Mouse (Mus musculus): Measurements from ENCODE around the gene Lman2l. TPM values are rescaled to one million over a fixed set of nuclear protein-coding genes. Genes with fewer than 3 reads are reported as not detected.

Lman2l gene
- polyA plus RNA-seq (2016; fragmentation: Nextera tagmentation; extraction: Ambion mirVana), result 73.8 and 74.5 TPM in 2 replicates

- Histone ChIP-seq H3K9ac (replicated peaks) (peak within 1 kb of the TSS; percentile 71), H3K27me3 (no peaks in the 10 kb centered on the region), H3K27ac (replicated peaks) (peak within 1 kb of the TSS; percentile 84), H3K4me3 (peak within 1 kb of the TSS; percentile 81), H3K4me2 (replicated peaks) (peak within 1 kb of the TSS; percentile 76), H3K9me3 (no peaks in the 10 kb centered on the region), H3K36me3 (peaks cover 20% of the 10 kb centered on the region), H3K4me1 (peaks cover 8% of the 10 kb centered on the region; the same call in 1 of the 2 replicates)
- under 1% methylated on average over 57 of the region's 57 CpGs for WGBS
- peak; percentile 99 for ATAC-seq (ENCODE audit: low FRiP score, low read depth)
Measured at GRCm38 (mm10) chr1:36444471-36445464, at the start of gene Lman2l. TSS of gene Lman2l (minus strand) at chr1:36445271.

DNA sequence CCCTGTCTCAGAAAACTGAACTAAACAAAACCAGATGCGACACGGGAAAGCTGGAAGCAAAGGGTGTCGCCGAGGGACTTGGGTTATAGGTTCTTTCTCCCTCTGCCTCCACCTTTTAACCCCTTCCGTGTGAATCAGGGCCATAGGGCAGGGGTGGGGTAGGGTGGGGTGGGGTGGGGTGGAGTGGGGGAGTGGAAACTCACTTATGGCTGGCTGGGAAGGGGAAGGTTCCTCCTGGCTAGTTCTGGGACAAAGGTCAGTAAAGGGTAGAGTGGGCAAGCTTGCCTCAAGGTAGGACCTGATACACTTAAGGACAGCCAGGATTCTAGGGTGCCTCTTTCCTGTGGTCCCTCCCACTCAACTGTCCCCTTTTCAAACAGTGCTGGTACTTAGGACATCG, 48.2 kb upstream of the Lman2l start:
- H3K27me3 ChIP-seq, result no peaks in the 10 kb centered on the region
- no peaks in the 10 kb centered on the region; the same call in 1 of the 2 replicates for H3K36me3 ChIP-seq
- no peak overlapping the region for H3K4me3 ChIP-seq
- H3K27ac ChIP-seq (replicated peaks), result no peak overlapping the region
- no peak for ATAC-seq (ENCODE audit: low FRiP score, low read depth)
- WGBS, result 79% methylated on average over 6 of the region's 6 CpGs
- no peaks in the 10 kb centered on the region for H3K4me1 ChIP-seq
- H3K9me3 ChIP-seq, result no peaks in the 10 kb centered on the region
- no peak overlapping the region for H3K4me2 ChIP-seq (replicated peaks)
- no peak overlapping the region for H3K9ac ChIP-seq (replicated peaks)

DNA sequence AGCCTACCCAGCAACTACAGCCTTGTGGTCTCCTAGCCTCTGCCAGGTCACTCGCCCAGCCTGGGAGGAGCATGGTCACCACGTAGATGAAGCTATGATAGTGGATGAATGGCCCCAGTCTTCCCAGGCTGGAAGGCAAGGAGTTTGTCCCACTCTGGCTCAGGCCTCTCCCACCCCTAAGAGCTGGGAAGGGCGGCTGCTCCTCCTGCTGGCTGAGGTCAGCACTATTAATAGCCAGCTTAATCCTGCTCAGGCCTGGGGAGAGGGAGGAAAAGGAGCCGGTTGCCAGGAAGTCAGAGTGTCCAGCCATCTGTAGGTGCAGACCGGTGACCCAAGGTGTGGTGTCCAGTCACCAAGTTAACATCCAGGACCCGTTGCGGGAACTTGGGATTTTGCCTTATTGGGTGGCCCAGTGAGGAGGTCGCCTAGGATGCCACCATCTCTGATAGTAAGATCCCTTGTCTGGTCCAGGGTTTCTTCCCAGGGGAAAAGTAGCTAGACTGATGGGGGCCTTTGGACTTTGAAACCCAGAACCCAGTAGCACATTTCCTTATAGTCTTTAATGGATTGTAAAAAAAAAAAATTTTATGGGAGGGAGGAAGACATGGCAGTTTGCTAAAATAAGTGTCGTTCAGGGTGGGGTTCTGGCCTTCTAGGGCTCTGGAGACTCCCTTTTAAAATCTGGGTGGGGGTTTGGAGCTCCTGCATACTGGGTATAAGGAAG, 47.5 kb upstream of the Lman2l start:
- Histone ChIP-seq H3K36me3 (no peaks in the 10 kb centered on the region), H3K4me3 (no peak overlapping the region), H3K27me3 (no peaks in the 10 kb centered on the region), H3K27ac (replicated peaks) (no peak overlapping the region), H3K9ac (replicated peaks) (no peak overlapping the region), H3K4me2 (replicated peaks) (no peak overlapping the region), H3K4me1 (no peaks in the 10 kb centered on the region), H3K9me3 (no peaks in the 10 kb centered on the region)
- WGBS, result 50% methylated on average over 9 of the region's 9 CpGs
- ATAC-seq (ENCODE audit: low FRiP score, low read depth), result 0 out of 2 replicates have a peak, but pooled peaks have one; percentile 44

DNA sequence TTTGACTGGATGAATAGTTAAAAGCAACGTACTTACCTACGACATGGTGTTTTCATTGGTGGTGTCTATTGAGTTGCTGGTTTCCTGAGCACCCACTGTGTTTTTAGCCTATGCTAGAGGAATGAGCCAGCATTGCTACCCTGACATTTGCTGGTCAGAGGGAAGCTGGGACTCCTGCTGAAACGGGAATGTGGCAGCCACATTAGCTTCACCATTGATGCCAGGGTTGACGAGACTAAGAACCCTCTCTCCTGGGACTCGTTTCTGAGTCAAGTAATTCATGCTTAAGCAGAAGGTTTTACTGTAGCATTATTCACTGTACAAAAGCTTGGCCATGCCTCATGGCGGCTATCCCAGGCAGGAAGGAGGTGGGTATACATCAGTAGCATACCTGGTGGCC, 44.6 kb upstream of the Lman2l start:
- no peaks in the 10 kb centered on the region for H3K36me3 ChIP-seq
- no peaks in the 10 kb centered on the region for H3K27me3 ChIP-seq
- no peaks in the 10 kb centered on the region for H3K9me3 ChIP-seq
- H3K4me3 ChIP-seq, result no peak overlapping the region
- H3K4me1 ChIP-seq, result no peaks in the 10 kb centered on the region
- no peak overlapping the region for H3K9ac ChIP-seq (replicated peaks)
- WGBS, result 72% methylated on average over 6 of the region's 6 CpGs
- no peak overlapping the region for H3K27ac ChIP-seq (replicated peaks)
- H3K4me2 ChIP-seq (replicated peaks), result no peak overlapping the region
- no peak for ATAC-seq (ENCODE audit: low FRiP score, low read depth)

DNA sequence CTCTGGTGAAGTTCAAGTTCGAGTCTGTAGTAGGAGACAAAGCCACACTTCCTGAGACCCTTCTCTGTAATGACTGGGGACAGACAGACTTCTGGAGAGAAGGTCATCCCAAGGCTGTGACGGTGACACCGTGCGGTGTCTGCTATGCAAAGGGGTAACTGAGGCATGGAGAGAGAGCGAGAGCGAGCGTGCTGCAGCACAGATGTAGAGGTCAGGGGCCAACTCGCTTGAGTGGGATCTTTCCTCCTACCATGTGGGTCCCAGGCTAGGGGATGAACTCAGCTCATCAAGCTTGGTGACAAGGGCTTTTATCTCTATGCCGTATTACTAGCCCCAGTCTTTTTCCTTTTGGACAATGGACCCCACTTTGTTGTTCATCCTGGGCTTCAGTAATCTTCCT, 42.0 kb upstream of the Lman2l start:
- no peak overlapping the region for H3K27ac ChIP-seq (replicated peaks)
- no peaks in the 10 kb centered on the region for H3K27me3 ChIP-seq
- no peak overlapping the region for H3K9ac ChIP-seq (replicated peaks)
- no peak overlapping the region for H3K4me2 ChIP-seq (replicated peaks)
- no peak for ATAC-seq (ENCODE audit: low FRiP score, low read depth)
- no peaks in the 10 kb centered on the region for H3K36me3 ChIP-seq
- WGBS, result 53% methylated on average over 9 of the region's 9 CpGs
- no peaks in the 10 kb centered on the region for H3K9me3 ChIP-seq
- no peak overlapping the region for H3K4me3 ChIP-seq
- H3K4me1 ChIP-seq, result no peaks in the 10 kb centered on the region

GRCm38 (mm10) chr1:36485080-36485479, 40.0 kb upstream of the Lman2l start:
- 90% methylated on average over 7 of the region's 7 CpGs for WGBS
- no peaks in the 10 kb centered on the region for H3K27me3 ChIP-seq
- no peak for ATAC-seq (ENCODE audit: low FRiP score, low read depth)

DNA sequence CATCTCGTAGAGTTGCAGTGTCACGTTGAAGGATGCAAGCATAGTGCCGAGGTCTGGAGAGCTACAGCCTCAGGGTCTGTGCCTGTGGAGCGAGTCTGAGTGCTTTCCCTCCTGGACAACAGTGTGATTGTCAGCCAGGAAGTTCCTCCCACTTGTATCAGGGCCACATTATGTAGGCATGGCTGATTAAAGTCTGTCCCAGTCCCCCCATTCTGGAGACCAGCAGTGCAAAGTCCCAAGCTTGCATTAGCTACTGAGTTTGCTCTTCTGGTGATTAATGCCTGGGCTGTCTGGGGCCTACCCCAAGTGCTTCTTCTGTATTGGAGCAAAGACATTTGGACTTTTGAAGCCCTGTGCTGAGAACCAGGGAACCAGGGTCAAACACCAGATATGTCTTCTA, 38.8 kb upstream of the Lman2l start:
- no peak overlapping the region for H3K9ac ChIP-seq (replicated peaks)
- 78% methylated on average over 4 of the region's 4 CpGs for WGBS
- no peak overlapping the region for H3K4me3 ChIP-seq
- no peak overlapping the region for H3K27ac ChIP-seq (replicated peaks)
- no peak for ATAC-seq (ENCODE audit: low FRiP score, low read depth)
- H3K36me3 ChIP-seq, result no peaks in the 10 kb centered on the region
- no peak overlapping the region for H3K4me2 ChIP-seq (replicated peaks)
- H3K4me1 ChIP-seq, result no peaks in the 10 kb centered on the region
- no peaks in the 10 kb centered on the region for H3K27me3 ChIP-seq
- no peaks in the 10 kb centered on the region for H3K9me3 ChIP-seq

More at GRCm38 (mm10) chr1:36485080-36485479, 40.0 kb upstream of the Lman2l start:
- Histone ChIP-seq H3K4me1 (no peaks in the 10 kb centered on the region), H3K36me3 (no peaks in the 10 kb centered on the region), H3K27ac (replicated peaks) (no peak overlapping the region), H3K4me3 (no peak overlapping the region), H3K9ac (replicated peaks) (no peak overlapping the region), H3K9me3 (no peaks in the 10 kb centered on the region), H3K4me2 (replicated peaks) (no peak overlapping the region)

GRCm38 (mm10) chr1:36479903-36480899, 35.1 kb upstream of the Lman2l start:
- WGBS, result 90% methylated on average over 12 of the region's 12 CpGs
- H3K9me3 ChIP-seq, result no peaks in the 10 kb centered on the region

GRCm38 (mm10) chr1:36478343-36478795, 33.3 kb upstream of the Lman2l start:
- Histone ChIP-seq H3K4me2 (replicated peaks) (no peak overlapping the region), H3K4me3 (no peak overlapping the region), H3K4me1 (peaks cover 34% of the 10 kb centered on the region), H3K27ac (replicated peaks) (no peak overlapping the region; the same call in 1 of the 2 replicates), H3K36me3 (no peaks in the 10 kb centered on the region), H3K9ac (replicated peaks) (no peak overlapping the region), H3K27me3 (no peaks in the 10 kb centered on the region), H3K9me3 (no peaks in the 10 kb centered on the region)
- WGBS, result 67% methylated on average over 2 of the region's 2 CpGs
- ATAC-seq (ENCODE audit: low FRiP score, low read depth), result no peak

More at GRCm38 (mm10) chr1:36479903-36480899, 35.1 kb upstream of the Lman2l start:
- Histone ChIP-seq H3K4me2 (replicated peaks) (no peak overlapping the region), H3K27ac (replicated peaks) (no peak overlapping the region), H3K4me1 (peaks cover 16% of the 10 kb centered on the region), H3K4me3 (no peak overlapping the region), H3K36me3 (no peaks in the 10 kb centered on the region), H3K9ac (replicated peaks) (no peak overlapping the region), H3K27me3 (no peaks in the 10 kb centered on the region)
- ATAC-seq (ENCODE audit: low FRiP score, low read depth), result no peak

- H3K27ac ChIP-seq (replicated peaks), result no peak overlapping the region
- H3K27me3 ChIP-seq, result no peaks in the 10 kb centered on the region
- no peak overlapping the region for H3K4me3 ChIP-seq
- peaks cover 53% of the 10 kb centered on the region for H3K4me1 ChIP-seq
- no peaks in the 10 kb centered on the region for H3K9me3 ChIP-seq
- WGBS, result 86% methylated on average over 7 of the region's 7 CpGs
- H3K36me3 ChIP-seq, result no peaks in the 10 kb centered on the region
- H3K9ac ChIP-seq (replicated peaks), result no peak overlapping the region
- ATAC-seq (ENCODE audit: low FRiP score, low read depth), result no peak
- H3K4me2 ChIP-seq (replicated peaks), result no peak overlapping the region
Measured at GRCm38 (mm10) chr1:36476426-36476825, 31.4 kb upstream of the Lman2l start.

DNA sequence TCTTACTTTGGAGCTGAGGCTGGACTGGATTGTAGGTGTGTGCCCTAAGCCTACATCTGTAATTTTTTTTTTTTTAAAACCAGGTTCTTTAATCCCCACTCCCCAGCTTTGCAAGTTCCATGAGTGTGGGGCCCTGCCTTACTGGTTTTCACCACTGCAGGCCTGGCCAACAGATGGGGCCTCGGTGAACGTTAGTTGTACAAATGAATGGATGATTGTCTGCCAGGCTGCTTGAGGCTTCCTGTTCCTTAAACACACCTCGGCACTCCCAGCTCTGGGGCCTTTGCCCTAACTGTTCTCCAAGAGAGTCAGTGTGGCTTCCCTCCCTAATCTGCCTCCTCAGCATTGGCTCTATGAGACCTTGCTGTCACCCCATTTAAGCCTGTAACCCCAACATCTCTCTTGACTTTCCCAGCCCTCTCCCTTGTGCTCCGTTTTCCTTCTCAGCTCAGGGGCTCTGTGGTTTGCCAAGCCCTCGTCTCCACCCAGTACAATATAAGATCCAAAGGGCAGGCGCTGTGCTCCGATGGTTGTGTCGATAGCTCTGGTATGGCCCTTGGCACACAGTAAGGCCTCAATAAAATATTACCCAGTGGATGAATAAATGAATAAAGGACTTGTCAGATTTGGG, 30.5 kb upstream of the Lman2l start:
- Histone ChIP-seq H3K36me3 (no peaks in the 10 kb centered on the region), H3K4me2 (replicated peaks) (peak overlapping the region; percentile 75), H3K9me3 (no peaks in the 10 kb centered on the region), H3K4me3 (0 out of 2 replicates have a peak overlapping the region, but pooled peaks have one; percentile 9), H3K27me3 (no peaks in the 10 kb centered on the region), H3K9ac (replicated peaks) (no peak overlapping the region), H3K27ac (replicated peaks) (no peak overlapping the region), H3K4me1 (peaks cover 57% of the 10 kb centered on the region)
- 59% methylated on average over 8 of the region's 8 CpGs for WGBS
- ATAC-seq (ENCODE audit: low FRiP score, low read depth), result no peak
